Mouse (Mus musculus): ENCODE measurements around the gene Foxn3. TPM values are rescaled to one million over a fixed set of nuclear protein-coding genes. Genes with fewer than 3 reads are reported as not detected.
A peak's percentile ranks its signal among the peaks of the same experiment; 100 is the strongest.
"Not testable (repeated sequence)": the region's sequence is repeated elsewhere in the genome, so short reads cannot be mapped to it uniquely, and the experiment has no call there.

The Foxn3 gene
- polyA plus RNA-seq, 1 experiment from 2014 or later = 51.9 TPM

GRCm38 (mm10) chr12:99194120-99194519 lies 369.3 kb downstream of the Foxn3 start:
- not testable (repeated sequence) for H3K4me3 ChIP-seq; H3K27me3 ChIP-seq (replicated peaks); H3K9me3 ChIP-seq; H3K9ac ChIP-seq; H3K27ac ChIP-seq (replicated peaks); ATAC-seq (ENCODE audit: extremely low read depth, insufficient number of reproducible peaks, low FRiP score, low TSS enrichment); H3K4me1 ChIP-seq; H3K4me2 ChIP-seq
- 92% methylated on average over 17 of the region's 17 CpGs for WGBS
- H3K36me3 ChIP-seq = peaks cover 20% of the 10 kb centered on the region

DNA sequence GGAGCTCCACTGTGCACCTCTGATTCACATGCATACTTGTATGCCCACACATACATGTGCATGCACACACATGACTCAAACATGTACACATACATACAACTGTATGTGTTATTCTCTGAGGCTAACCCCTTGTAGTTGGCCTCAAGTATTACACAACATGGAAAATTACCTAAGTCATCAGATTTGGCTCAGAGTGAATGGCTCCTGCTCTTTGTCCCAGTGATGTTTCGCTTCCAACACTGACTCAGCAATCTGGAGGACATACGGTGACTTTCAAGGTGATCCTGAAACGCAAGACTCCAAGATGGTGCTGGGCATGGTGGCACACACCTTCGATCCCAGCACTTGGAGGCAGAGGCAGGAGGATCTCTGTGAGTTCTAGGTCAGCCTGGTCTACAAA lies 375.7 kb downstream of the Foxn3 start:
- Histone ChIP-seq H3K9ac (no peak overlapping the region), H3K4me3 (no peak overlapping the region), H3K36me3 (peaks cover 4% of the 10 kb centered on the region; the same call in 1 of the 2 replicates), H3K9me3 (no peaks in the 10 kb centered on the region), H3K4me1 (peaks cover 3% of the 10 kb centered on the region; the same call in 1 of the 2 replicates), H3K4me2 (no peak overlapping the region), H3K27me3 (replicated peaks) (no peaks in the 10 kb centered on the region), H3K27ac (replicated peaks) (no peak overlapping the region)
- WGBS = 86% methylated on average over 4 of the region's 4 CpGs
- no peak for ATAC-seq (ENCODE audit: extremely low read depth, insufficient number of reproducible peaks, low FRiP score, low TSS enrichment)

DNA sequence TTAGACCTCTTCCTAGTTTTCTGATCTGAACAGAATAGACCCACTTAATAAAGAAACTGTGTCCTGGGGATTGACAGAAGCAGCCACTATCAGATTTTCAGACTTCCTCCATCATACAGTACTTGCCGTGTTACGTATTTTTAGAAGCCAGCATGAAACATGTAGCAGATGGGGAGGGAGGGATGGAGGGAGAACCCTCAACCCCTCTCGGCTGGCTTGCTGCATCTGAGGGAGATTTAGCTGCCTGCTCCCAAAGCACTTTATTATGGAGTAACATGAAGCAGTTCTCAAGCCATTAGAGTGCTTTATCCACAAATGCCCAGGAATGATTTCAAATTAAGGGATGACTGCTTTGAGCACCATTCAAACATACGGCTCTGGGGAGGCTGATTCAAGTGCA lies 377.1 kb downstream of the Foxn3 start:
- no peak overlapping the region for H3K4me3 ChIP-seq
- no peaks in the 10 kb centered on the region for H3K9me3 ChIP-seq
- no peaks in the 10 kb centered on the region for H3K27me3 ChIP-seq (replicated peaks)
- peaks cover 8% of the 10 kb centered on the region for H3K4me1 ChIP-seq
- H3K9ac ChIP-seq = no peak overlapping the region
- ATAC-seq (ENCODE audit: extremely low read depth, insufficient number of reproducible peaks, low FRiP score, low TSS enrichment) = no peak
- H3K36me3 ChIP-seq = peaks cover 4% of the 10 kb centered on the region; the same call in 1 of the 2 replicates
- whole genome bisulfite sequencing = 48% methylated on average over 4 of the region's 4 CpGs
- no peak overlapping the region for H3K27ac ChIP-seq (replicated peaks)
- no peak overlapping the region for H3K4me2 ChIP-seq

DNA sequence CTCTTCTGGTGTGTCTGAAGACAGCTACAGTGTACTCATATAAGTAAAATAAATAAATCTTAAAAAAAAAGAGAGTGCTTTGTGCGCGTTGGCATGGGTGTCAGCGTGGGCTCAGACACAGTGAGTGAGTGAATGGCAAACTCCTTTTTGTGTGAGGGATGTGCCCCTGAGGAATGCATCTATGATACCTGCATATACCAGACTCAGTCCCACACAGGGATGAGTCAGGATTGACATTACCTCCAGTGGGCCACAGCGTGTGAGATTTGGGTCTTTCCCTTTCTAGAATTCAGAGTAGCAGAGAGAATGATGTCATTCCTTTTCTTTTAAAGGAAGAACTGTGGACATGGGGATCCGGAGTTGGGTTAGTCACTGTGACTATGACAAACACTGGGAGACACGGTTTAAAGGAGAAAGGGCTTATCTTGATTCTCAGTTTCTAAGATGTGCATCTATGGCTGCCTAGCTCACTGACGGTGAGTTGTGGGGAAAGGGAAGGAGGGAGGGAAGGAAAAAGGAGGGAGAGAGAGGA lies 380.1 kb downstream of the Foxn3 start:
- Histone ChIP-seq H3K27me3 (replicated peaks) (no peaks in the 10 kb centered on the region), H3K4me1 (peaks cover 8% of the 10 kb centered on the region), H3K27ac (replicated peaks) (no peak overlapping the region), H3K36me3 (no peaks in the 10 kb centered on the region), H3K9ac (no peak overlapping the region), H3K9me3 (peaks cover 6% of the 10 kb centered on the region; the same call in 1 of the 2 replicates), H3K4me2 (no peak overlapping the region), H3K4me3 (no peak overlapping the region)
- WGBS = 75% methylated on average over 7 of the region's 7 CpGs
- ATAC-seq (ENCODE audit: extremely low read depth, insufficient number of reproducible peaks, low FRiP score, low TSS enrichment) = no peak

GRCm38 (mm10) chr12:99182338-99182737 lies 381.0 kb downstream of the Foxn3 start:
- Histone ChIP-seq H3K36me3 (no peaks in the 10 kb centered on the region), H3K27ac (replicated peaks) (peak overlapping the region; percentile 42; the same call in 1 of the 2 replicates), H3K27me3 (replicated peaks) (no peaks in the 10 kb centered on the region), H3K4me3 (no peak overlapping the region), H3K9me3 (peaks cover 8% of the 10 kb centered on the region; the same call in 1 of the 2 replicates), H3K4me2 (no peak overlapping the region), H3K4me1 (peaks cover 8% of the 10 kb centered on the region), H3K9ac (no peak overlapping the region)
- 57% methylated on average over 3 of the region's 3 CpGs for WGBS
- ATAC-seq (ENCODE audit: extremely low read depth, insufficient number of reproducible peaks, low FRiP score, low TSS enrichment) = no peak; the same call in 1 of the 2 replicates

DNA sequence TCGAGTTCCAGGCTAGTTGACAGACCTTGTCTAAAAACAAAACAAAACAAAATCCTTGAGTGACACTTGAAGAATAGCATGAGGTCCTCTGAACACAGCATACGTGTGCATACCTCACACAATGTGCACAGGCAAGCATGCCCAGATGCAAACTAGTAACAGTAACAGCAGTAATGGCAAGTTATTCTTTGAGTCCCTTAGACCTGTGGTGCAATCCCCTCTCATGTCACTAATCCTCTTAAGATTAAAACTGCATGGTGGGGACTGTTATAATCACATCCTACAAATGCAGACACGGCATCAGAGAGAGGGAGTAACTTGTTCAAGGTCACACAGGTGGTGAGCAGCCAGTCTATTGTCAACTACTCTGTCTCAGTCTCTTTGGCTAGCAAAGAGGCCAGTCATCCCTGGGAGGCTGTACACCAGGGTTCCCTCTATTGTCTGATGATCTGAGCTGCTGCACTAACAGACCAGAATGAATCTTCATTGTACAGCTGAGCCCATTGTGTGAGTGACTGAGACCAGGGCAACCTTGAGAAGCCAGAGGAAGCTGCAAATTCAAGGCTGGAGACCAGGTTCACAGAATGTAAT lies 383.1 kb downstream of the Foxn3 start:
- no peaks in the 10 kb centered on the region for H3K36me3 ChIP-seq
- H3K9me3 ChIP-seq = peaks cover 15% of the 10 kb centered on the region
- no peak overlapping the region for H3K4me3 ChIP-seq

DNA sequence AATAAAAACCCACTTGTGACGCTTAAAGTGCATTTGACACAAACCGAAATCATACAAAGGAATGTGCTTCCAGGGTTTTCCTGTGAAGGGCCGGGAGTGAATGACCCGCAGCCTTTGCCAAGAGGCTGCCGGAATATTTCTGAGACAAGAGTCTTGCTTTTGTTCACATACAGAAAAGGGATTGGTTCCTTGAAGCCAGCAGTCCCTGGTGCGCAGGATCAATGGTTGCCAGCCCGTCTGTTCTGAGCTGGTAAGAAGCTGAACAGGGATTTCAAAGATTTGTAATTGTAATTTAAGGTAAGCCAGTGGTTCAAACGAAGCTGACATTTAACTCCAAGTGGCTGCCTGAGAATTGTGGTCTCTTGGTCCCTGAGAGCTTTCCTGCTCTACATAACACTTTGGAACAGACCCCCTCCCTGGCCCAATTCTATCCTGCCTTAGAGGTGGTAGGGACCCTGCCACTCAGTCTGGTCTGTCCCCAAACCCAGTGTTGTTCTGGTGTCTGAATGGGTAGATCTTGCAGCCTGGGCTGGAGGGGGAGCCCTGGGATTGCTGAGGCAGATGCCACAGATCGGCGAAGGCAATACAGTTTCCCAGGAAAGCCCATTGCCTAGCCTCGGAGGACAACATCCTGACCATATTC lies 388.3 kb downstream of the Foxn3 start:
- H3K4me2 ChIP-seq = peak overlapping the region; percentile 24; the same call in 1 of the 2 replicates
- H3K27ac ChIP-seq (replicated peaks) = no peak overlapping the region; the same call in 1 of the 2 replicates
- peaks cover 15% of the 10 kb centered on the region for H3K9me3 ChIP-seq
- peaks cover 7% of the 10 kb centered on the region for H3K4me1 ChIP-seq
- H3K9ac ChIP-seq = peak overlapping the region; percentile 28; the same call in 1 of the 2 replicates
- WGBS = 56% methylated on average over 11 of the region's 11 CpGs
- no peak for ATAC-seq (ENCODE audit: extremely low read depth, insufficient number of reproducible peaks, low FRiP score, low TSS enrichment)
- H3K36me3 ChIP-seq = no peaks in the 10 kb centered on the region
- H3K4me3 ChIP-seq = no peak overlapping the region
- no peaks in the 10 kb centered on the region for H3K27me3 ChIP-seq (replicated peaks)

More for the DNA sequence above, 383.1 kb downstream of the Foxn3 start:
- no peak for ATAC-seq (ENCODE audit: extremely low read depth, insufficient number of reproducible peaks, low FRiP score, low TSS enrichment)
- Histone ChIP-seq H3K27ac (replicated peaks) (no peak overlapping the region), H3K4me2 (no peak overlapping the region), H3K4me1 (peaks cover 8% of the 10 kb centered on the region), H3K9ac (no peak overlapping the region), H3K27me3 (replicated peaks) (no peaks in the 10 kb centered on the region)
- 58% methylated on average over 3 of the region's 3 CpGs for WGBS

DNA sequence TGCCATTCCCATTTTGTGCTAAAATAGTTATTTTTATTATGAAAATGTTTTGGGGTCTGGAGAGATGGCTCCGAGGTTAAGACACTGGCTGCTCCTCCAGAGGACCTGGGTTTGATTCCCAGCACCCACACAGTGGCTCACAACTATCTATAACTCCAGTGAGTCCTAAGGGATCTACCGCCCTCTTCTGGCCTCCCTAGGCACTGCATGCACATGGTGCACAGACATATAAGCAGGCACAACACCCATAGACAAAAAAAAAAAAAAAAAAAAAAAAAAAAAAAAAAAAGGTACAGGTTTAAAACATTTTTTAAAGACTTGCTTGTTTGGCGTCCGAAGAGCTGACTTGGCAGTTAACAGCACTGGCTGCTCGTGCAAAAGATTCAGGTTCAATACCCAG lies 391.2 kb downstream of the Foxn3 start:
- H3K36me3 ChIP-seq = no peaks in the 10 kb centered on the region
- no peak overlapping the region for H3K4me3 ChIP-seq
- no peak for ATAC-seq (ENCODE audit: extremely low read depth, insufficient number of reproducible peaks, low FRiP score, low TSS enrichment)
- H3K27ac ChIP-seq (replicated peaks) = no peak overlapping the region
- no peaks in the 10 kb centered on the region for H3K27me3 ChIP-seq (replicated peaks)
- peaks cover 7% of the 10 kb centered on the region for H3K9me3 ChIP-seq
- WGBS = 71% methylated on average over 5 of the region's 5 CpGs
- no peak overlapping the region for H3K9ac ChIP-seq
- H3K4me2 ChIP-seq = no peak overlapping the region
- peaks cover 7% of the 10 kb centered on the region for H3K4me1 ChIP-seq

- Histone ChIP-seq H3K4me3 (no peak overlapping the region), H3K9ac (no peak overlapping the region), H3K4me1 (peaks cover 4% of the 10 kb centered on the region), H3K9me3 (no peaks in the 10 kb centered on the region), H3K4me2 (no peak overlapping the region), H3K36me3 (no peaks in the 10 kb centered on the region), H3K27me3 (replicated peaks) (no peaks in the 10 kb centered on the region), H3K27ac (replicated peaks) (no peak overlapping the region)
- 78% methylated on average over 6 of the region's 6 CpGs for WGBS
- ATAC-seq (ENCODE audit: extremely low read depth, insufficient number of reproducible peaks, low FRiP score, low TSS enrichment) = no peak
Observed at GRCm38 (mm10) chr12:99169925-99170324, 393.5 kb downstream of the Foxn3 start.

GRCm38 (mm10) chr12:99166091-99166490 lies 397.3 kb downstream of the Foxn3 start:
- 94% methylated on average over 6 of the region's 6 CpGs for WGBS
- Histone ChIP-seq H3K4me3 (no peak overlapping the region), H3K4me1 (no peaks in the 10 kb centered on the region), H3K27me3 (replicated peaks) (no peaks in the 10 kb centered on the region), H3K27ac (replicated peaks) (no peak overlapping the region), H3K9me3 (no peaks in the 10 kb centered on the region), H3K9ac (no peak overlapping the region), H3K36me3 (no peaks in the 10 kb centered on the region), H3K4me2 (no peak overlapping the region)
- ATAC-seq (ENCODE audit: extremely low read depth, insufficient number of reproducible peaks, low FRiP score, low TSS enrichment) = no peak

GRCm38 (mm10) chr12:99163342-99163682 lies 400.1 kb downstream of the Foxn3 start:
- Histone ChIP-seq H3K36me3 (no peaks in the 10 kb centered on the region), H3K4me2 (no peak overlapping the region), H3K4me3 (no peak overlapping the region), H3K9ac (no peak overlapping the region), H3K4me1 (no peaks in the 10 kb centered on the region), H3K27ac (replicated peaks) (no peak overlapping the region), H3K27me3 (replicated peaks) (no peaks in the 10 kb centered on the region), H3K9me3 (peaks cover 2% of the 10 kb centered on the region; the same call in 1 of the 2 replicates)
- 74% methylated on average over 9 of the region's 9 CpGs for WGBS
- ATAC-seq (ENCODE audit: extremely low read depth, insufficient number of reproducible peaks, low FRiP score, low TSS enrichment) = no peak
